Mouse (Mus musculus): ENCODE data around the gene Acp5.
A peak's percentile ranks its signal among the peaks of the same experiment; 100 is the strongest.

Acp5 gene

DNA sequence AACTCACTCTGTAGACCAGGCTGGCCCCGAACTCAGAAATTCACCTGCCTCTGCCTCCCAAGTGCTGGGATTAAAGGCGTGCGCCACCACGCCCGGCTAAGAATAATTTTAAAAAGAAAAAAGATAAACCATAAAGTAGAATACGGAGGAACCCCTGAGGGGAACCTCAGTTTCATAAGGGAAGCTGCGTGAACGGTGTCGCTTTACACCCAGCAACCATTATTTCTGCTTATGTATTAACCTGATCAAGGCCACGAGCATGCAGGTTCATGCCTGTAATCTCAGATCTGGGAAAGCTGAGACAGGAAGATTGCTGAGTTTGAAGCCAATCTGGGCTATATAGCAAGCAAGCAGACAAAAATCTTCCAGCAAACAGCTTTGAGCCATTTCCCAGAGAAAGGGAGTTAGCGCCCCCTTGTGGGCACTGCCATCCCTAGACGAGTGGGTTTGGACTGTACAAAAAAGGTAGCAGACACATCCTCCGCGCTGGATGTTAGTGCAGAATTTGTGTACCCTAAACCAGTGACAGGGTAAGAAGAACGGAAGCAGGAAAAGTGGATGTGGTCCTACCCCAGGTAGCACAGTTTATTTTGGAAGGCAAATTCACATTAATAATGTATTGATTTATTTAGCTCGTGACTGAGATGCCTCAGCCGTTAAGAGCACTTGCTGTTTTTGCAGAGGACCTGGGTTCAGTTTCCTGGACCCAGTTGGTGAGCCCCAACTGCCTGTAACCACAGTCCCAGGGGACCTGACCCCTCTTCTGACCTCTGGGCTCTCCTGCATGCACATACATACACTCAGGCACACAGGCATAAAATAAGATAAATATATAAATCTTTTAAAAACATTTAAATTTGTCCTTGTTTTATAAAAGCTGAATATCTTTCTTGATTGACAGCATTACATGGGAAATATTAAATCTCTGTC lies 7.9 kb upstream of the Acp5 start:
- DNase-seq (ENCODE audit: low read depth, low spot score), result peak; percentile 92

DNA sequence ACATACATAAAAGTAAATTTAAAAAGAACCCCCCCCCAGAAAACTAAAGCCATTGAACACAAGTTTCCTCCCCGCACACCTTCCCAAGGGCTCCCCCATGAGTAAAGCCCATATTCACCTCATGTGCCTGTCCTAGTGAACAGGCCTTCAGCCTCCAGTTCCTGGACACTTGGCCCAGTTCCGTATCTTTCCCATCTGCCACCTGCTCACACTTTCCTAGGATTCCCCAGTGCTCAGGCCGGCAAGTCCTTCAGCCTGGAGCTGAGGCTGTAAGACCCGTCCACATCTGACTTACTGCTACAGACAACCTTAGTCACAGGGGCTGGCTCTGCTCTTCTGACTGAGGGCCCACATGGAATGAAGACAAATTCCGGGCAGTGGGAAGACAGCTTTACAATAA lies 4.2 kb upstream of the Acp5 start:
- peak; percentile 89 for DNase-seq (ENCODE audit: low read depth, low spot score)

DNA sequence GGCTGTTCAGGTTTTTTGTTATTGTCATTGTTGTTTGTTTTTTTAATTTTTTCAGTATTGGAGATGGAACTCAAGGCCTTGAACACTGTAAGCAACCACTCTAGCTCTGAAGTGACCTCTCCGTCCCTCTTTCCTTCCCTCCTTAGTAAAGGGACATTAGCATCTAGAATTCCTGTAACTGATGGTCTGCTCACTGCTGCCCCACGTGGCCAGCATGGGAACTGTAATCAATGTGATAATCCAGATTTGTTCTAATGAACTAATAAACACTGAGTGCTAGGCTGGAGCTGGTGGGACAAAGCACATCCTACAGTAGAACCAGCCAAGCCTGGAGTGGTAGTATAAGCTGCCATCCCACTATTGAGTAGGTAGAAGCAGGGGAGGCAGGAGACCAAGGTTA lies 3.0 kb upstream of the Acp5 start:
- peak; percentile 43 for DNase-seq (ENCODE audit: low read depth, low spot score)

DNA sequence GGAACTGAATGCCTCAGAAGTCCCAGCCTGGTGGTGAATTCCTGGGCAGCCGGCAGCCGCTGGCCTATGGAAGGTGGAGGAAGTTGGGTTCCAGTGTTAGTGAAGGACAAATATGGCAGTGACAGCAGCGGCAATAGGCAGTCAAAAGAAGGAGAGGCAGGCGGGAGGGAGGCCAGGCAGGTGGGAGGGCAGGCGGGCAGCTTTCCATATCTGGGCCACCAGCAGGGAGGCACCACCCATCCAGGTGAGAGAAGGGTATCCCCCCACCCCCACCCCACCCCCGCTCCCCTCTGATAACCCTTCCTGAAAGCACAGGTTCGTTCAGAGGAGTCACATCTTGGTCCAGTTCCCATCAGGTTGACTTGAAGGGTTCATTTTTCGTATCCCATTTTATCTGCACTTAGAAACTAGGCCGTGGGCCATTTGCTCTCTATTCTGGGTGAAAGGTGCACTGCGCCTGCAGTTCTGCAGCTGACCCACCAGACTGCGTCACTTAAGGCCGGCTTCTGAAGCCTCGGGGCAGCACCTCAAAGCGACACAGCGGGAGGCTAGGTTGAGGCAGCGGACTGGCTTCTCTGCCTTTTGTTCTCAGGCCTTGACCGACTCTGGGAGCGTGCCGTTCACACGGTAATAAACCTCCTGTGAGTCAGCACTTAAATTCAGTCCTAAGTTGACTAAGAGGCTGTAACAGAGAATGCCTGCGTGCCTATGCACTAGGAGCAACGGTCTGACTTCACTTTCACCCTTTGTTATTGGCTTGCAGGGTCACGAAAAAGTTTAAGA lies 1.4 kb upstream of the Acp5 start:
- DNase-seq (ENCODE audit: low read depth, low spot score), result peak; percentile 46

DNA sequence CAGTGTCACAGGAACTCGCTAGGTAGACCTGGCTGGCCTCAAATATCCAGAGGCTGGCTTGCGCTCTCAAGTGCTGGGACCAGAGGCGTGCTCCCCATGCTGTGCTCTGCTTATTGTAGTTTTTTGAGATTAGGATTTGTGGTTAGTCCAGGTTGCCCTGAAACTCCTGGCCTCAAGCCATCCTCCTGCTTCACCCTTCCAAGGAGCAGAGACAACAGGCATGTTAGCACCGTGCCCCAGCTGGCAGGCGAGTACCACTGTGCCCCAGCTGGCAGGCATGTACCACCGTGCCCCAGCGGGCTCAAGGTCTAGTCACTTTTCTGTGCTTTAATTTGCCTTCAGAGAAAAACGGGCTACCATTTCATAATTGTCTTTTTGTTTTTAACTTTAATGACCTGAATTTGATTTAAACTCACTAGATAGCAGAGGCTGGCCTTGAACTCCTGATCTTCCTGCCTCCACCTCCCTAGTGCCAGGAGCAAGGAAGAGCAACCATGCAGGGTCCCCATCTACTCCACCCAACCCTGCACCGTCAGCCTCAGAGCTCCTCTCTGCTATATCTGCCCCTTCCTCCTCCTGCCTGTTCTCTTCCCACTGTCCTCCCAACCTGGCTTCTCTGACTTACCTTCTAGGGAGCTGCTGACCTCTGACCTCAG lies 395 bp downstream of the Acp5 start:
- no peak for DNase-seq (ENCODE audit: low read depth, low spot score)

DNA sequence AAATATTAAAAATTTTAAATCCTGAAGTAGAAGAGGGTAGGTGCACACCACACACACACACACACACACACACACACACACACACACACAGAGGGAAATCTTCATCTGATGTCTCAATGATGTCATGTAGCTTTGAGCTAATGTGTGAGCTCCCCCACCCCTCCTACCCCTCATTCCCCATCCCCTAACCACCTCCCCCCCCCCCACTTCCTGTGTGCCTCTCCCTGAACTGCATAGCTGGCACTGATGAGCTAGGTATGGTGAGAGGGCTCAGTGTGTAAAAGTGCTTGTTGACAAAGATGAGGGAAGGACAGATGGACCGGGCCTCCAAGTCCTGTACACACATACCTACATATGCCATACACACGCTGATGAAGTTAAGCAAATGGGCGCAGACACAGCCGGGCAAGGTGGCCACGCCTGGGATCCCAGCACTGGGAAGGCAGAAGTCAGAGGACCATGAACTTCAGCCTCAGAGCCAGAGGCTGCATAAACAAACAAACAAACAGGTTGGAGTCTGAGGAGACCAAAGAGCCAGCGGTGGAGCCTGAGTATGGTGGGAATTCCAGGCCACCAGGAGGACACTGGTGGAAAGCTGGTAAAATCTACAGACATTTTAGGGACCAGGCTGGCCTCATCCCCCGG lies 1.1 kb downstream of the Acp5 start:
- DNase-seq (ENCODE audit: low read depth, low spot score), result no peak

DNA sequence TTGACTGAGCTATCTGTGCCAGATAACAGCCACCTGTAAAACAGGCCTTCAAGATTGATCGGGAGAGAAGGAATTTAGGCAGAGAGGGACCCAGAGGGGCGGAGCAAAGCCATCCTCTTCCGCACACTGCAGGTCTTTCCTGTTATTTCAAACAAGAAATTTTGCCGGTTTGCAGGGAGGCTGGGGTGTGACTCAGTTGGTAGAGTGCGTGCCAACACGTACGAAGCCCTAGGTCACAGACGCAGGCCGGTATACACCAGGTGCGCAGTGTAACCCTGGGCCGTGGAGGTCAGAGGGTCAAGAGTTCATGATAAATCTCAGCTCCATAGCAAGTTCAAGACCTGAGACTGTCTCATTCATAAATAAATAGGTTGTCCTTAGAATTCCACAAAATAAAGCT lies 3.3 kb downstream of the Acp5 start:
- DNase-seq (ENCODE audit: low read depth, low spot score), result no peak

DNA sequence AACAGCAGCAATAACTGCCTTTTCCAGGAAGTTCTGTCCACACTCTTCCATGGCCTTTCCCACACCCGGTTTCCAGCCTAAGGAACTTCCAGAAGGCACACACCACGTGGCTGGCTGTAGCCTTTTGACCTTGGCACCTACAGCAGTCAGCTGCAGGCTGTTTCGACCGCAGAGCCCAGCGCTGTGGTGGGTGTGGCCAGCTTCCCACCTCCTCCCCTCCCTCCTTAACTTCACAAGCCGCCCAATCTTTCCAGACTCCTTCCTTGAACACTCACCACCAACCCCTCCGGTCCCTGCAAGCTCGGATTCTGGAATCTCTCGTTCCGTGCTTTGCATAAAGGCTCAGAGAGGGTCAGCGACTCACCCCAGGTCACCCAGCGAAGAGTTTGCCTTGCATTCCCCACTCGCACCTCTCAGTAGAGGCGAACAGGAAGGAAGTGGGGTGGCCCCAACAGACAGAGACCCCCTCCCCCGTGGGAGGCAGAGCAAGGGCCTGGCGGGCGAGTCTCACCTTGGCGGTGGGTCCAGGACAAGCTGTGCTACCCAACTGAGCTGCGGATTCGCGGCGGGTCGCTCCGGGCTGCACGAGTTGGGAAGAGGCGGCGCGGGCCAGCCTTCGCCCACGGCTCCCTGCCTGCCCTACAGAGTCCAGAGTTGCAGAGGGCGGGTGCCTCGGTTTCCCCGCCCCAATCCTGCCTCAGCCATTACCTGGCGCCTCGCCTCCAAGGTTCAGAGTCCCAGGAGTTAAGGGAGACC lies 4.1 kb downstream of the Acp5 start:
- no peak for DNase-seq (ENCODE audit: low read depth, low spot score)

DNA sequence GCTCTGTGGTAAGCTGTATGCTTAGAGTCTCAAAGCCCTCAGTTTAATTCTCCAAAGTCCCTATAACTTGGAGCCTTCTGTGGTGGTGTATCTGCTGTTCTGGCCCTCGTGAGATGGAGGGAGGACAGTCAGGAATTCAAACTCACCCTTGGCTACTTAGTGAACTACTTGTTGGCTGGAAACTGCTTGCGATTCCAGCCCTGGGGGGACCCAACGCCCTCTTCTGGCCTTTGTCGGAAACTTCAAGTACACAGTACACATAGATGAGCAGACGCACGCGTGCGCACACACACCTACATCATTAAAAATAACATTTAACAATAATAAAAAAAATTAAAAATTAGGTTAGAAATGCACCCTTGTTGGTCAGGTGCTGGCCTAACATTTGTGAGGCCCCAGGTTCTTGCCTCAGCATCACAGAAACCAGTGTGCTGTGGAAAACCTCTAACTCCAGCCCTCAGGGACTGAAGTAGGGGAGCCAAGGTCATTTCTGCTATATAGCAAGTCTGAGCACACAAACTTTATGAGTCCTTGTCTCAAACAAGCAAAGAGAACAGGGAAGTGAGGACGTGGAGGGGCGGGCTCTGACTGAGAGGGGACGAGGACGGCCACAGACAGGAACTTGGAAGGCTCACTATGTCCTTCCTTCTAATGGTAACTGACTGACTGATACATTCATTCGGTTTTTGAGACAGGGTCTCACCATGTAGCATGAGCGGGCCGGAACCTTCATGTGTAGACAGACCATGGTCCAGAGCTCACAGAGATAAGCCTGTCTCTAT lies 10.1 kb downstream of the Acp5 start:
- DNase-seq (ENCODE audit: low read depth, low spot score), result no peak

DNA sequence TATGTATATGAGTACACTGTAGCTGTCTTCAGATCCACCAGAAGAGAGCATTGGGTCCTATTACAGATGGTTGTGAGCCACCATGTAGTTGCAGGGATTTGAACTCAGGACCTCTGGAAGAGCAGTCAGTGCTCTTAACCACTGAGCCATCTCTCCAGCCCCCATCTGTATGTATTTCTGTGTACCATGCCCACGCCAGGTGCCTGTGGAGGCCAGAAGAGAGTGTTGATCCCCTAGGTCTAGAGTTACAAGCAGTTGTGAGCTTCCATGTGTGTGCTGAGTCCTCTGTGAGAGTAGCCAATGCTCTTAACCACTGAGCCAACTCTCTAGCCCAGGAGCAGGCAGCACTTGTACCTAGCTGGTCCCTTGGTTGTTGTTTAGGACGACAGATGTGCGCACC lies 11.3 kb downstream of the Acp5 start:
- DNase-seq (ENCODE audit: low read depth, low spot score), result no peak

DNA sequence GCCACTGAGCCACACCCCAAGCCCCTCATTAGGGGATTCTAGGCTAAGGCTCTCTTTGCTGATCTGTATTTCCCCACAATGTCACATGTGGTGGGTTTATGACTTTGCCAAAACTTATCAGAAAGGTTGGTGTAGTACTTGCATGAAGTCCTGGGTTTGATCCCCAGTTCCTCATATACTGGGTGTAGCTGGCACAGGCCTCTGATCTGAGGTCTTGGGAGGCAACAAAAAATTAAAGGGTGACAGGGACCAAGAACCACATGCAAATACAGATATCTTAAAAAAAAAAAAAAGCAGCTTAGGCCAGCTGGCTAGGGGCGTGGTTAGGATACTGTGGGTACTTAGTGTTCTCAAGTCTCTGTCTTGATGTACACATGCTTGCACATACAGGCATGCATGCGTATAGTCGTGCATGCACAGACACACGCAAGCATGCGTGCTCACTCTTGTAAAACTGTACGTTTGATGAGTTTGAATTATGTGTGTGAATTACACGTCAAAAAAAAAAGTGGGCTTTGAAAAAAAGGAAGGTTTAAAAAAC lies 12.4 kb downstream of the Acp5 start:
- DNase-seq (ENCODE audit: low read depth, low spot score), result no peak

DNA sequence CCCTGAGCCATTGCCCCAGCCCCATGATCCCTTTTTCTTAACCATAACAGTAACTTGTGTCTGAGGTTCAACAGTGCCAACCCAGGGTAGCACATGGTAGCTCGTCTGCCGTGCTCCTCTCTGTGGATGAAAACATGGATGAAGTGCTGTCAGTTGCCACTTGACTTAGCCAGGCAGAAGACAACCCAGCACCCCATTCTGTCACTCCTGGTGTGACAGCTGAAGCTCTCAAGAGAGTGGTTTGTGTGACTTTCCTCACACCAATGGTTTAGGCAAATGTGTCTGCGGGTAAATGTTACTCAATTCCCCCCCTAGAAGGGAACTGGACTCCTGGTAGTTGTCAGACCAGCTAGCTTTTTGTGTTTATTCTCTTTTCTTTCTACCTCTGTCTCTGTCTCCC lies 13.5 kb downstream of the Acp5 start:
- no peak for DNase-seq (ENCODE audit: low read depth, low spot score)

DNA sequence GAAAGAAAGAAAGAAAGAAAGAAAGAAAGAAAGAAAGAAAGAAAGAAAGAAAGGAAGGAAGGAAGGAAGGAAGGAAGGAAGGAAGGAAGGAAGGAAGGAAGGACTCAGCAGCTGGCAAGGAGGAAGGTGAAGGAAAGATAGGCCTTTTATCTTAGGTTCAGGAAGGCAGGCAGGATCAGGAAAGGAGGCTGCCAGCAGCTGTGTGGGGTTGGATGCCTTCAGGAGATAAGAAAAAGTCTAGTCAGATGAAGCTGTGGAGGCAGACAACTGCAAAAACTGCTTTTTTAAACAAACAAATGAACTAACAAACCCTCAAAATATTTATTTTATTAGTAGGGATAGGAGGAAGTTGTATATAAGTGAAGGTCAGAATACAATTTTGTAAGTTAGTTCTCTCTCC lies 14.0 kb downstream of the Acp5 start:
- DNase-seq (ENCODE audit: low read depth, low spot score), result no peak

DNA sequence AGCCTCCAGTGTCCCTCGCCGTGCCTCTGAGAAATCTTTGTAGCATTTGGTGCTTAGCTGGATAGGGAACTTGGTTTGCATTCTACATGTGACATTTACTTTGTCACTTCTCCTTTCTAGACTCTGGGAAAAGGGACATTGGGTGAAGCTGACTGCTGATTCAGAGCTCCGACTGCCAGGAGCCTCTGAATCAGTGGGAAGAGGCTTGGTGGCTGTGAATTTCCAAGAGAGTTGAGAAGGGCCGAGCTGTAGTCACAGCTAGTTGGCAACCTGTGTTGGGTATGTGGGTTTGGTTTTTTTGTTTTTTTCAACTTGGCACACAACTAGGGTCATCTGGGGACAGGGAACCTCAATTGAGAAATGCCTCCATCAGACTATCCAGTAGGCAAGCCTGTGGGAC lies 16.0 kb downstream of the Acp5 start:
- peak; percentile 80 for DNase-seq (ENCODE audit: low read depth, low spot score)

DNA sequence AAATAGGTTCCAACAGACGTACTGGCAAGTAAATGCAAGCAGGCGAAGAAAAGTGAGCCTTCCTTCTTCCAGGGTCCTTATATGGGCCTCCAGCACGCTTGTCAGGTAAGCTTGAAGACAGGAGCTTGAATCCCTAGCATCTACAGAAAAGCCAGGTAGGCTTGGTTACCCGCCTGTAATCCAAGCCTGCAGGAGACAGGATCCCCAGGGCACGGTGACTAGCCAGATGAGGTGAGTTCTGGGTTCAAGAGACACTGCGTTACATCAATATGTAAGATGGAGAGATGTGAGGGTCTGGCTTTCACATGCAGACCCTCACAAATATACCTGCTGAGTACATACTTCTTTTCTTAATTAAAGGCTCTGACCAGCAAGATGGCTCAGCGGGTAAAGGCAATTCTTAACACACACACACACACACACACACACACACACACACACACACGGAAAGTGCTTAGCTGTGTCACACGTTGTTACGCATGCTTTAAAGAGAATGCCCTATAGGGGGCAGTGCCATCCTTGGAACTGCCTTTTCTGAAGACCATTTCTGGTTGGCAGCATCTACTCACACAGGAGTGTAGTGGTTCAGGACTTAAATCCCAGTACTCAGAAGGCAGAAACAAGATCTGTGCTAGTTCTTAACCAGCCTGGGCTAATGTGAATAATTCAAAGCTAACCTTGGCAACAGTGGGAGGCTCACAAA lies 17.6 kb downstream of the Acp5 start:
- peak; percentile 95 for DNase-seq (ENCODE audit: low read depth, low spot score)

DNA sequence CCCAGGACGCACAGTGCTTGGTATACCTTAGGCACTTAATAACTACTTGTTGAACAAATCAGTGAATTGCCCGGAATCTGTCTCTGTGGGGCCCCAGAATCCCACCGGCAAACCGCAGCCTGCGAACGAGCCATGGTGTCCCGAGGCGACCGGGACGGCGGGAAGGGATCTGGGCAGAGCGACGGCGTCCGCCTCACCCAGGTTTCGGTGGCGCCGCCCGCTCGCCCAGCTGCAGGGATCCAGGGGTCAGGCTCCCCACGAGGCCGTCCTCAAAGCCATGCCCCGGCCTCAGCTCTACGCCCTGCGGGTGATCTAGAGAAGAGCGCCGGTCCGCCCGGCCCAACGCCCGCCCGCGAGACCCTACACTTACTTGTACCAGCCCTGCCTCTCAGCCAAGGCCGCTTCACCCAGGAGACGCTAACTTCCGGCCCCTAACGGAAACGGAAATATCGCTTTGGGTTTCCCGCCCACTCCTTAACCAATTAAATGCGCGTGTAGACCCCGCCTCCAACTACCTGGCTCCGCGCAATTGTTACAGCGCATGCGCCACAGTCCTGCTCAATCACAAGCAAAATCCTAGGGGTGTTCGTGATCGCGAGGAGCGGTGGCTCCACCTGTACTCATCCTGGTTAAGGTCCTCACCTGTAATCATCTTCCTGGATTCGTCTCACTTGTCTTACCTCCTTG lies 18.6 kb downstream of the Acp5 start, which contains the start of gene Elof1:
Gene Elof1 (minus strand): TSS at position 433 of the 687 bp plus-strand sequence.
- DNase-seq (ENCODE audit: low read depth, low spot score), result peak; percentile 99

DNA sequence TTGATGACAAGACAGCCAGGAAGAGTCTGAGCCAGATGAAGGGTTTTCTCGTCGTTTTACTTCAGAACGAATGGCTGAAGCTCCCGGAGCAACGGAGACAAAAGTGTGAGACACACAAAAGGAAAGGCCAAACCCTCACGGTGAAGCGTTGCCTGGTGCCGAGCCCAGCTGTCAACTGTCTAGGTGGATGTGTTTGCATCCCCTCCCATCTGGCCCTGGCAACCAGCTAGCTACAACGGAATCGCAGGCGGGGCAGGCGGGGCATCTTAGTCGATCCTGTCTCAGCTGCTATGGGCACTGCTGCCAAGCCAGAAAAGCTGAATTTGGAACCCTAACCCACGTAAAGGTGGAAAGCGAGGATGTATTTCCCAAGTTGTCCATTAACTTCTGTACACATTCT lies 19.4 kb downstream of the Acp5 start:
- DNase-seq (ENCODE audit: low read depth, low spot score), result peak; percentile 28

DNA sequence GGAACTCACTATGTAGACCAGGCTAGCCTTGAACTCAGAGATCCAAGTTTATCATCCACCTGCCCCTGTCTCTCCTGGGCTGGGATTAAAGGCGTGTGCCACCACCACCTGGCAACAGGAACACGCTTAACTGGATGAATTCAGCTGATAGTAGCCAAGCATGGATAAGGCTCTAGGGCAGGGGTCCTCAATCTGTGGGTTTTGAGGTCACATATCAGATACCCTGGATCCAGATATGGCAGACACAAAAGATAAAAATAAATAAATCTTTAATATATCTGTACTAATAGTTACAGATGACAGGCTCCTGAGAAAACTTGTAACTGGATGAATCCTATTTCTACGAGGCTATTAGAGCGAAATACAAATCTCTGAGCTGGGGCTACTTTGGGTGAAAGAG lies 19.9 kb downstream of the Acp5 start:
- no peak for DNase-seq (ENCODE audit: low read depth, low spot score)

DNA sequence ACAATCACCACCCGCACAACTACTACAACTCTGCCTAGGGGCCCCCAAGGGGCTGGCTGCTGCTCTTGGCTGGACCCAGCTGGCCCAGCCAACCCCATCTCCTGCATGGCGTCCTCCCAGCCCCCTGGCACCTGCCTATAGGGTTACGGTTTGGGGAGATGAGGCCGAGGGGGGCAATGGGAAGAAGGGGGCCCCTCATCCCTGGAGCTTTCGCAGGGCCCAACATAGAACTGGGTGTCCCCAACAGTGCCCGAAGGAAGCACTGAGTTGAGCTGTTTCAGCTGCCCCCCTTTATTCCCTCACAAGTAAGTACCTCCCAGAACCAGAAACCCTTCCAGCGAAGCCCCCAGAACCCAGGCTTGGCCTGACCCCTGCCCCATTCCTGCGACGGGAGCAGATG lies 27.3 kb downstream of the Acp5 start:
- no peak for DNase-seq (ENCODE audit: low read depth, low spot score)
